Mouse (Mus musculus): ENCODE measurements around the gene Alkbh2.

Gene Alkbh2

GRCm38 (mm10) chr5:114127374-114128349, at the start of gene Alkbh2:
TSS of gene Alkbh2 (minus strand) at chr5:114128218.
- in situ Hi-C loops (cut with MboI, MseI): no loop called here

GRCm38 (mm10) chr5:114176548-114177400, 48.8 kb upstream of the Alkbh2 start:
- in situ Hi-C loops (cut with MboI, MseI): no loop called here

DNA sequence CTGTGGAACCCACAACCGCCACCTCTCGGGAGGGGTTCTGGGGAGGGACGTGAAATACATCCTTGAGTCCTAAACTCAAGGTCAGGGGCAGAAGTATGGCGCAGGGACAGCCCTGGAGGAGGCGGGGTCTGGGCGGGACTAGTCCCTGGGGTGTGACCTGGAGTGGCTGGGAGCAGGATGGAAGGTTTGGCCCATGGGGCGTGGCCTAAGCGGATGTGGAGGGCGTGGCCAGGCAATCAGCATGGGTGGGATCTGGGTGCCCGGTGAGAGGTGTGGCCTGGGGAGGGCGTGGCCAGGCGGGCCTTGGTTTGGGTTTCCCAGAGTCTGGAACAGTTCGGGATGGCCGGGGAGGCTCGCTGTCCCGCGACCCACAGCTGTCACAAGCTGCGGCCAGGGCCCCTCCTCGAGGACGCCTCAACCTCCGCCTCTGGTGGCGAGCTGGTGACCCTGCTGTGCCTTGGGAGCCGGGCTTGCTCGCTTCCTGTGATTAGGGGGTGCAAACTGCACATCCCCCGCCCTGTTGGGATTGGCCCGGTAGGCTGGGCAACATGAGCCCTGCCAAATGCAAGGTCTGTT, 47.7 kb upstream of the Alkbh2 start:
- in situ Hi-C loops (cut with MboI, MseI): no loop called here

DNA sequence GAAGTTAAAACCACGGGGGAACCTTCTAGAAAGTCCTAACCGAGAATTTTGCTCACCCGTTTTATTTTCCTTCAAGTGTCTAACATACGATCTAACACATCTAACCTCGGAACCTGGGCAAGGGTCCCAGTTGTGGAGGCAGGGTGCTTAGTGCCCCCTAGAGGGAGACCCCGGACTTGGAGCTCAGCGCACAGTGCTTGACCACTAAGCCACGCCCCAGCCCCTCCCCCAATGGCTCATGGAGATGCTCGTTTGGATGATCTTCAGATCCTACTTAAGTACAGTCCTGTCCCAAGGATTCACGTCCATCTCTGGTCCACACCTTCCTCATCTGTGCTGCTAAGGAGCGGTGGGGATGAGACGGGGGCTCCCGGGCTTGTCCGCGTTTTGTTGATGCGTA, 46.6 kb upstream of the Alkbh2 start:
- in situ Hi-C loops (cut with MboI, MseI): no loop called here

- in situ Hi-C loops (cut with MboI, MseI): no loop called here
These were observed 46.0 kb upstream of the Alkbh2 start for GRCm38 (mm10) chr5:114173877-114174581.

GRCm38 (mm10) chr5:114173458-114173857, 45.4 kb upstream of the Alkbh2 start:
- in situ Hi-C loops (cut with MboI, MseI): no loop called here

DNA sequence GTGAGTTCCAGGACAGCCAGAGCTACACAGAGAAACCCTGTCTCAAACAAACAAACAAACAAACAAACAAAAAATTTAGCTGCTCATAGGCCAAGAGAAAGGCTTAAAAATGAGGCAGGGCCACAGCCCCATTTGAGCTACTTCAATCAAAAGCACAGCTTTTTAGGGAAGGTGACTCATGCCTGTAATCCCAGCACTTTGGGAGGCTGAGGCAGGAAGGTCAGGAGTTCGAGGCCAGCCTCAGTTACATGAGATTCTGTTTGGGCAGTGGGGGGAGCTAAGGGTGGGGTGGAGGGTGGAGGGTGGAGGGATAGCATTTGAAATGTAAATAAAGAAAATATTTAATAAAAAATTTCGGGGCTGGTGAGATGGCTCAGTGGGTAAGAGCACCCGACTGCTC, 44.9 kb upstream of the Alkbh2 start:
- in situ Hi-C loops (cut with MboI, MseI): no loop called here

DNA sequence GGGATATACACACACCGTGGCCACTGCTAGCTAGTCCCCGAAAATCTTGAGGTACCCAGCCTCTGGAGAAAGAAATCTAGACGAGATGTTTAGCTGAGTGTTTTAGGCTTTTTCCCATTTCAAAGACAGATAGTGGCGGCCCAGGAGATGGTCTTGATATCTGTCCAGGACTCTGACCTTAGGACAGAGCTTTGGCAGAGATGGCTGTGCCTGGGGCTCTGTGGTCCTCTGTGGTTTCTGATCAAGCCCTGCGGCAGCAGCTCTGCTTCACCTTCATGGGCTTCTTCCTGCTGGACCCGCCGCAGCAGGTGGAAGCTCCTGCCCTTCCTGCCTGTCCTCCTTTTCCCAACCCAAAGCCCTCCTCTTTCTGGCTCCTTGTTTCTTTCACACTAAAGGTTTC, 42.3 kb upstream of the Alkbh2 start:
- in situ Hi-C loops (cut with MboI, MseI): no loop called here

- in situ Hi-C loops (cut with MboI, MseI): no loop called here
These were observed 35.2 kb upstream of the Alkbh2 start for GRCm38 (mm10) chr5:114163117-114163696.

GRCm38 (mm10) chr5:114162106-114162815, 34.2 kb upstream of the Alkbh2 start:
- in situ Hi-C loops (cut with MboI, MseI): no loop called here

- in situ Hi-C loops (cut with MboI, MseI): no loop called here
These were observed 33.4 kb upstream of the Alkbh2 start for GRCm38 (mm10) chr5:114161424-114161823.

- in situ Hi-C loops (cut with MboI, MseI): no loop called here
These were observed 29.2 kb upstream of the Alkbh2 start for GRCm38 (mm10) chr5:114157236-114157635.

GRCm38 (mm10) chr5:114155168-114155933, 27.3 kb upstream of the Alkbh2 start:
- in situ Hi-C loops (cut with MboI, MseI): no loop called here

DNA sequence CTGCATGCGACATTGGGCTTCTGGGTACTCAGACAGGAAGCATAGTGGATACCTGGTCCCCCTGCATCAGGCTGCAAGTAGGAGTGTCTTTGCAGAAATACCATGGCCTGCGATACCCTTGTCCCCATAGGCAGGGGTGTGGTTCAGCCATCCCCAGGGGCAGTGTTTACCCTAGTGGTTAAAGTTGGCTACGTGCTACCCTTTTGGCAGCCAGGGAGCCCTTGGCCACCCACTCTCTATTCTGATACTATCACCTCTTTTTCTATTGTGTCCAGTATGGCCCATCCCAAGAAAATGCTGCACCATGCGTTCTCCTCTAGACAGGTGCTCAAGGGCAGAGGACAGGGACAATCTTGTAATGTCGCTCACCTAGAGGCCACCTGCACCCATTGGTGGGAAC, 26.7 kb upstream of the Alkbh2 start:
- in situ Hi-C loops (cut with MboI, MseI): no loop called here

- in situ Hi-C loops (cut with MboI, MseI): no loop called here
These were observed 25.5 kb upstream of the Alkbh2 start for GRCm38 (mm10) chr5:114153490-114153889.

DNA sequence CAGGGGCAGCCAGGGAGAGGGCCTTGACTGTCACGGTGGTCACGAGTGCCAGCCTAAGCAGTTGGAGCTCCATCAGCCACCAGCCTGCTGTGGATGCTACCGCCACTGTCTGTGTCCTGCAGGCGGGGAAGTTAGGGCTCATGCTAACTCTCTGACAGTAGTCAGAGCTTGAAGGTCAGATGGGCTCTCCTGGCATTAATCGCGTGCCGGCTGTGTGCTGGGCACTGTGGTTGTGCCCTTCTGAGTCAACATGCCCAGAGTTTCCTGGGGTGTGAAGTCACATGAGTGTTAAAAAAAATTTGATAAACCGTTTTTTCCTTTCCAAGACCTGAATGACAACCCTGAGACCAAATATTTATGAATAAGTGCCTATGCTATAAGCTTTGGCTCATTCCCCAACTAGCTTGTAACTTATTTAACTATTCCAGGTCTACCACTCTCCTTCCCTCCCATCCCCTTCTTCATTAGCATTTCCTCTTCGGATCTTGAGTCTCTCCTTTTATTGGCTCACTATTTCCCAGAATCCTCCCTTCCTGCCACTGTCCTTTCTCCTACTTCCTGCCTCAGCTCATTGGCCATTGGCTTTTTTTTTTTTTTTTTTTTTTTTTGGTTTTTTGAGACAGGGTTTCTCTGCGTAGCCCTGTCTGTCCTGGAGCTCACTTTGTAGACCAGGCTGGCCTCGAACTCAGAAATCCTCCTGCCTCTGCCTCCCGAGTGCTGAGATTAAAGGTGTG, 24.5 kb upstream of the Alkbh2 start:
- in situ Hi-C loops (cut with MboI, MseI): no loop called here

DNA sequence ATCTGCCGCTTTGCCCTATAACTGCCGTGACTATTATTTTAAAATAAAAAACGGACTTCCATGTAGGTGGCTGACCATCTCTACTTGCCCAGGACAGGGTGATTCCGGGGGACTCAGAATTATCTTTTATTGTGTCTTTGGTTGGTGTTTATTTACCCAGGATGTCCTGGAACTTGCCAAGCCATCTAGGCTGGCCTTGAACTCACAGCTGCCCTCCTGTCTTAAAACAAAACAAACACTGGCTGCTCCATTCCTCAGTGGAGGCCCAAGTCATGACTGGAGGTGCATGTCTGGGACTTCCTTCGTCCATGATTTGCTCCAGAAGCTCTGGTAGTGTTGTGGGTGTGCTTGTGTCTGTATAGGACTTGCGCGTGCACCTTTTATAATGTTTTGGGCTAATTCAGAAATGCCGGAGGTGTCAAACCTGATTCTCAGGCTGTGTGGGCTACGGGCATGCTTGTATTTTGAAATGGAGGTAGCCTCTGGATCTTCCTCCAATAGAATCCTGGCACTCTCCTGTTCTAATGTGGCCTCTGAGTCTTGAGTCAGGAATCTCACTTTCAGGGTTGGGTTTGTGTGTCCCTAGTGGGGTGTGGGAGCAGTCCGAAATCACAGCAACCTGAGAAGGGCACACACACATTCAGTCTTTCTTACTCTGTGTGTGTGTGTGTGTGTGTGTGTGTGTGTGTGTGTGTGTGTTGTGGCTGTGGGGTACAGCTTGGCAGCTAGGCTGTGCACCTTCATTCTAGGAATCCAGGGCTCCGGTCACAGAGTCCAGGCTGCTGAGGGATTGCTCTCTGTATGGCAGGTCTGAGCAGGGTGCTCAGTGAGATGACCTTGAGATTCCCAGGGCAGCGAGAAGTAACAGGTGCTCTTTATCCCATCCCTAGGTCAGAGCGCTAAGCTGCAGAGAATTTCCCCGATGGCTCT, 19.3 kb upstream of the Alkbh2 start:
- in situ Hi-C loops (cut with MboI, MseI): no loop called here

Measured in T-helper 1 cell (primary cell).